Mouse (Mus musculus) gastrocnemius, postnatal 36 days (tissue): ENCODE data around the gene Prn. TPM values are rescaled to one million over a fixed set of nuclear protein-coding genes. Genes with fewer than 3 reads are reported as not detected.

Experiments used
- DNase-seq, 2 experiments: peaks; one replicate each; pipeline ENCODE4 v3.0.0; 2022
- intact Hi-C: fragments of 180-260 bp; cut with DNase I; formaldehyde crosslinking; loops from one replicate; pipeline ENCODE4 v1.15.1; 2025
- total RNA-seq, 2 experiments: library from RNA; stranded (reverse); gene quantifications; 2 replicates each; pipeline ENCODE4 v1.2.3; 2021

Gene Prn
- total RNA-seq, 2 experiments from 2014 or later = 0.15 to 0.39 TPM

DNA sequence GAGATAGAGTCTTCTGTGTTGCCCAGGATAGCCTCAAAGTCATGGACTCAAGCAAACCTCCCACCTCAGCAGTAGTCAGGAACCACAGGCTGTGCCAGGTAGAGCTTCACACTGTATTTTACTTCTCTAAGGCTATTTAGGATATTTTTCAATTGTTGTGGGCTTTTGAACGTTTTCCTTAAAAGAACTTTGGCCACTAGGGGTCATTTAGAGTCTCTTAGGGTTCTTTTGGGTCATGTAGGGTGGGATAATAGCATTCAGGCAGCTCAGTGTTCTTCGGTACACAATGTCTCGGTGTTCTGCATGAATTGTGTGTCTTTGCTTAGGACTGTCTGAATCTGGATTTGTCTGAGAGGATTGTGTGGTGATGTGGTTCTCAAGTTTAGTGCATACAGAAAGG, 78.2 kb downstream of the Prn start:
- DNase-seq = no peak
- intact Hi-C loops = loop anchor here (10.0 kb wide), 1 partner anchor 497 kb away; no protein-coding TSS in a partner anchor

DNA sequence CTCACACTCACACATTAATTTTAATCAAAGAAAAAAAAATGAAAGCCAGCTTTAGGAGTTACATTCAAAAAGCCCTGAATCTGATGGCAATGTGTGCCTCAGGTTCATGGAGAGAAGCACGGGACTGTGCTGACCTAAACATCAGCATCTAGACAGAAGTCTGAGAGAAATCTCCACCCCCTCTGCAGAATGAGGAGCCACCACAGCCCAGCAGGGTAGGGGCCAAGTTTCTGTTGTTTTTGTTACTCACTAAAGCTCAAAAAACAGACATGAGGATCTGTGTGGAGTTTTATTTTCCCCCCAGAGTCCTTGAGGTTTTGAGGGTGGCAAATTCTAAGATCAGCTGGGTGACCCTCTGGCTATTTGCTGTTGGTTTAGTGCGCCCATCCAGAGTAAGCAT, 78.8 kb downstream of the Prn start:
- intact Hi-C loops = loop anchor here (10.0 kb wide), 1 partner anchor 496 kb away; no protein-coding TSS in a partner anchor
- no peak for DNase-seq

DNA sequence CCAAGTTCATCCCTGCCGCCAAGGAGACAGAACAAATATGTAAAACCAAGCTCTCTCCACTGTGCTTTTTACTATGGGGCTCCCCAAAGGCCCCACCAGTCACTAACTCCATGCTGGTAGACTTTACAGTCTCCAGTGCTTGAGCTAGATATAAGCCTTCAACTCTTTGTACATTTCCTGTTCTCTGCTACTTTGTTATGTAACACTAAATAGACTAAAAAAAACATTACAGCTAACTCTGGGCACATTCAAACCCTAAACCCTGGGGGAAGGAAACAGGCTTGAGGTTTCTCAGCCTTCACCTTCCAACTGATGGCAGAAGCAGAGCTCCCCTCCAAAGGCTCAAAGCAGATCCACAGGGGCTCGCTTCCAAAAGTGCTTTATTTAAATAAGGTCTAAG, 82.7 kb downstream of the Prn start:
- intact Hi-C loops = no loop called here
- DNase-seq = no peak

DNA sequence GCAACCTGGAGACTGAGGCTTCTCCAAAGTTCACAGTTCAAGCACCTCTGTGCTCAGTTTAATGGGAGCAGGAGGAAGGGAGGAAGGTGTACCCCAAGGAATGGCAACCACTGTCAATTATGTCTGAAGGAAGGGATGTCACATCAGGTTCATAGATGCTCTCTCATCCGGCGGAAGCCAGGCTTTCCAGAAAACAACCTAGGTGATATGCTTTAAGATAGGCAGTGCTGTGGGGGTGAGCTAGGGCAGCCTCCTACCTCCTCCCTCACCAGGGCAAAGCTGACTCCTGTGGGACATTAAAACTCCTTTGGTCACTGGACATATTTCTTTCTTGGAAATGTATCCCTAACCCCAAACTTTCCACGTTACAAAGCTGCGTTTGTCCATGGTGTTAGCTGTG, 83.4 kb downstream of the Prn start:
- no peak for DNase-seq
- intact Hi-C loops = no loop called here

DNA sequence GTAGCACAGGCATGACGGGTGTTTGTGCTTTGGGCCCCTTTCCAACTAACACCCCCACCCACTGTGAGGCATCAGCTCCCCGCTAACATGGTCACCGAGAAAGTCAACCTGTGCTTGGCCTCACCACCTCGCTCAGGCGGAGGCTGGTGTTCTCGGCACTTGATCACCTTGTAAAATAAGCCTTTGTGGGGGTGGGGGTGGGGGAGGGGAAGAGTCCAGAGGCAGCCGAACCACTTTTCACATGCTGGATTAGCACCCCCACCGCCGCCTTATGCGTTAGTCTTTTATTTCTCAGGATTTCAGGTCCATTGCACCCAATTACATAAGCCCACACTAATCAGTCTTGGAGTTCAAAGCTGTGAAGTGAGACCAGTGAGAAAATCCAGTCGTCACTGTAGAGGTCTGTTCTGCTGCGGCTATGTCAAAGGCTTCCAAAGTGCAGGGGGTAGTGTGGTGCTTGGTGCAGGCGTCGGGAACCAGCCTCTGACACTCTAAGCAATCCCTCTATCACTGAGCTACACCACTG, 83.9 kb downstream of the Prn start:
- DNase-seq = no peak
- intact Hi-C loops = no loop called here

DNA sequence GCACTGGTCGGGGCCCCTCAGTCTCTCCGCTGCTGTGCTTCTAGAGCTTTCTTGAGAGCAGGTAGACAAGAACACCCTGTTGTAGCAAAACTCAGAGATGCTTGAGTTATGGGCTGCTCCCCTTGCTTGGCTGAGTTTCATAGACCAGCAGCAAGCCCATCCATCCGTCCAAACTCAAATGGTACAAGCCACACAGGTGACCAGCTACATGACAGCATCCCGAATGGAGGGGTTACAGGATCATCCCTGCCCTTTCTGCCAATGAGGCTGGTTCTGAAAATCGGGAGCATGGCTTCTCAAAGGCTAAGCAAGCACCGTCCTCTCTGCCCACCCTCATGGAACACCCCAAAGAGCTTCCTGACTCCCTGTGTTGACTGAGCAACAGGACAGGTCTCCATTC, 85.2 kb downstream of the Prn start:
- DNase-seq = no peak
- intact Hi-C loops = no loop called here

DNA sequence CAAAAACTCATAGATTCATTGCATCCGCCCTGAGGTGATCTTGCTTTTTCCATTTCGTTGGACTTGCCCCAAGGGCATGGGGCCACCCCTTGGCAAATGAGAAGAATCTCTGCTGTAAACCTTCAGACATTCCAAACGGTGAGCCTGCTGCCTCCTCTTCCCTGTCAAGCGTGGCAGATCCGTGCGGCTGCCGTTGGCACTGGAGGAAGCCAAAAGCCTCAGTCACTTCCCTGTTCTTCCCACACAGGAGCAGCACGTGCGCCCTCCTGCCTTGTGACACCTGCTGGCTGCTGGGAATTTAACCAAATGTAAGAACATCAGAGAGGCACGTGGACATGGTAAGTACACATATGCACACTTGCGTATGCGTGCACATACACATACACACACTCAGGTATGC, 86.0 kb downstream of the Prn start:
- DNase-seq = no peak
- intact Hi-C loops = no loop called here

DNA sequence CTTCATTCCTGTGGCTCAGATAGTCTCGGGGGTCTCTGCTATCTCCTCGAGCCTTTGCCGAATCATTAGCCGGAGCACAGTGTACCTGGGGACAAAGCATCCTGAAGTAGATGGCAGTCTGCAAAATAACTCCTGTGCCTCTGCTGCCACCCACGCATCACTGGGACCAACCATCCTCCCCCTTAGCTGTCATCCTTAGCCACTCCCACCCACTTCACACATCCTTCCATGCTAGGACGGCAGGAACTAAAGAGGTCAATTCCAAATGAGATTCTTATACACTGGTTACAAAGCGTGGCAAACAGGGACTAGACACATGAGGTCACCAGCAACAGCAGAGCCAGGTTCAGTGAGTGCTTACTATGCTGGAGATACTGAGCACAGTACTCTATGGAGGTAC, 86.6 kb downstream of the Prn start:
- intact Hi-C loops = no loop called here
- no peak for DNase-seq

DNA sequence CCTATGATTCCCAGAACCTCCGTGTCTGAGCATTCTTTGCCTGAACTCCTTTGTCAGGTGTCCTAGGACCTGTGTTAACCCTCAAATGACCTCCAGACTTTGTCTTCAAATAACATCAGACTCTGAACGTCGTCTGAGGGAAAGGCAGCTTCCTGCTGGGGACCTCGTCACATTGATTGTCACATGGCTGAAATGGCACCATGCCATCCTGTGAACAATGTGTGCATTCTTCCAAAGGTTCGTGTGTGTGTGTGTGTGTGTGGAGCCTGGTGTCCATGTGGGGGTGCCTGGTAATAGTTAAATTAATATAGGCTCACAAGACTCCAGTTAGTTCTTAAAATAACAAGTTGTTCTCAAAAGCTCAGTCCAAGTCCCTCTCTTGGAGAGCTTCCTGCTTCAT, 87.6 kb downstream of the Prn start:
- no peak for DNase-seq
- intact Hi-C loops = no loop called here

DNA sequence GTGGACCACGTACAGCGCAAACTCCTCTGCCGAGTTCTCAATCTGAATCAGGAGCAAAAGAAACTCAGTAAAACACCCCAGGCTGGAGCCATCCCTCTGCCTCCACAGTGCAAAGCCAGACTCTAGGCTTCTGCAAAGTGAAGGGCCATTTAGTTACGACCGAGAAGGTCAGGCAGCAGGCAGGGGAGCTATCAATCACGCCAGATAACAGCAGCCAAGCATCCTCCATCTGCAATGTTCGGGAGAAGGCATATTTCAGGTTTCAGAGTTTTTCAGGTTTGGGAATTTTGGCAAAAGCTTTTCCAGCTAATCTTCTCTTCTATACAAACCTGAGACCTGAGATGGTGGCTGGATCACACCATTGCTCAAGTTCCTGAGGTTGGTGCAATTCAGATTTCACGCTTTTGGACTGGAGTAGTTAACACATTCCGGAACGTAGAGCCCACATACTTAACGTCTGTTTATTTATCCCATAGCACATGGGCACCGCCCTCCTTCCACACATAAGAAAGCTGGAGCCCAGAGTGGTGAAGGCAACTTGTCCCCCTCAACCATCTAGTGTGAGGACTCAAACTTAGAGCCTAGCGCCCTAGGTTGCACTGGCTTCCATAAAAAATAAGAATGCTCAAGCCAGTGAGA, 92.1 kb downstream of the Prn start:
- DNase-seq = no peak

DNA sequence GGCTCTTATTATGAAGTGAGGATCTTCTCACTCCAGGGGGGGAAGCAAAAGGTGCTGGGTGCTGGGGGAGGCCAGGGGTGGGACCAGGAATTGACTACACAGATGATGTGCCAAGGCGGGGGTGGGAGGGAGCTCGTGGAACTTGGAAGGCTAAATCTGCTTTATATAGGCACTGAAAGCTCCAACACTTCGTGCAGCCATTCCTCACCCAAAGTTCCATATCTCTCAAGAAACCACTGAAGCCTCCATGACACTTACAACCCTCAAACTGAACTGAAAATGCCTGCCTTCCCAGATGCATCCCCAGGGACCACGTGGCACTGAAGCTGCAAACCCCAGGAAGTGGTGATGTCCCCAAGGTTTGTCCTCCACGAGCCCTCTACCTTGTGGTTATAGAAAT, 94.2 kb downstream of the Prn start:
- no peak for DNase-seq
- intact Hi-C loops = no loop called here

More for the DNA sequence above, 92.1 kb downstream of the Prn start:
- intact Hi-C loops = no loop called here

DNA sequence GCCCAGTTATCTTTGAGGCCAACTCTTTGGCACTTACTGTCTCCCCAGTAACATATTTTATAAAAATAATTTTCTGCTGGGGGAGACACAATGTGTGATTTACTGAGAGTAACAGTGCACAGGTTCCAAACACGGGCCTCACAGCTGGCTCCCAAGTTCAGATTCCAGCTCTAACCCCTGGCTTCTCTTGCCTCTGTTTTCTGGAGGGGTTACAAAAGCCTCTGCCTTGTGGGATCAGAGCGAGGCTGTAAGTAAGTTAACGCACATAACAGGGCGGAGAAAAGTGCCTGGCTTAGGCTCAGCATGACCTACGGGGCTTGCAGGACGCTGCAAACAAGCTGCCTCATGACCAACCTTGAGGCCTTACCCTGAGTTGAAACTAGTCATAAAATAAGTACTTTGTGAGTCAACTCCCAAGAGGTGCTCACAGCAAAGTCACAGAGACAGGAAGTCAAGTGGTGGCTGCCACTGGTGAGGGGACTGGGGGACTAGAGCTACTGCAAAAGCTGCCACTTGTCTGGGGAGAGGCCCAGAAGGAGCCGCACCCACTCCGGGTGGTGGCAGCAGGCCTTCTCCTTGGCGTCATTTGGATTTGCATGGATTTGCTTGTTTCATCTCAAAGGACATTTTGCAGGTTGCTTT, 94.9 kb downstream of the Prn start:
- DNase-seq = no peak
- intact Hi-C loops = no loop called here

DNA sequence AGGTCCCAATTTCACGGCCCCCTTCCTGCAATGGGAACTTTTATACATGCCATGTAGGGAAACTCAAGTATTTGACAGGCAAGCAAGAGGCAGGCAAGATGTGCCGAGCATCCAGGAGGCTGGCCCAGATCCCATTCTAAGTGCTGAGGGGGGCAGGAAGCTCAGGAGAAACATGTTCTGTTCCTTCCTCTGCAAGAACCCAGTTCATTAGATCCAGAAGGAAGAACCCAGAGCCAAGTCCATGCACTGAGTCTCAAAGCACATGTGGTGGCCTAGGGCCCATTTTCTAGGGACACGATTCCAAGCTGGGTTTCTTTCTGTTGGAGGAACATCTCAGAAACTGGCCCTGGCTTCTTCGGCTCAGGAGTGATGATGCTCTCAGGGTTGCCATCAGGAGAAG, 95.7 kb downstream of the Prn start:
- intact Hi-C loops = no loop called here
- no peak for DNase-seq

Other genes starting within 250 kb of the Prn start
- gene Erv3, start 50.2 kb upstream of the Prn start, total RNA-seq = not detected
- 10 to 100 TPM; 69.7 to 94.8 TPM for gene Prnp, start within 50 bp of the Prn start, total RNA-seq
- under 1 TPM; 0.39 to 0.84 TPM for gene Prnd, start 40.9 kb downstream of the Prn start, total RNA-seq
- 1 to 10 TPM; 5.0 to 5.2 TPM for gene Rassf2, start 120.3 kb downstream of the Prn start, total RNA-seq
- gene Slc23a2, start 235.2 kb downstream of the Prn start, total RNA-seq = 1 to 10 TPM; 7.4 to 9.1 TPM